Mouse (Mus musculus): ENCODE measurements around the gene Gpd1. TPM values are rescaled to one million over a fixed set of nuclear protein-coding genes. Genes with fewer than 3 reads are reported as not detected.
A peak's percentile ranks its signal among the peaks of the same experiment; 100 is the strongest.
"Not testable (repeated sequence)": the region's sequence is repeated elsewhere in the genome, so short reads cannot be mapped to it uniquely, and the experiment has no call there.

Gene Gpd1
- polyA plus RNA-seq, 1 experiment from 2014 or later: 0.53 TPM

DNA sequence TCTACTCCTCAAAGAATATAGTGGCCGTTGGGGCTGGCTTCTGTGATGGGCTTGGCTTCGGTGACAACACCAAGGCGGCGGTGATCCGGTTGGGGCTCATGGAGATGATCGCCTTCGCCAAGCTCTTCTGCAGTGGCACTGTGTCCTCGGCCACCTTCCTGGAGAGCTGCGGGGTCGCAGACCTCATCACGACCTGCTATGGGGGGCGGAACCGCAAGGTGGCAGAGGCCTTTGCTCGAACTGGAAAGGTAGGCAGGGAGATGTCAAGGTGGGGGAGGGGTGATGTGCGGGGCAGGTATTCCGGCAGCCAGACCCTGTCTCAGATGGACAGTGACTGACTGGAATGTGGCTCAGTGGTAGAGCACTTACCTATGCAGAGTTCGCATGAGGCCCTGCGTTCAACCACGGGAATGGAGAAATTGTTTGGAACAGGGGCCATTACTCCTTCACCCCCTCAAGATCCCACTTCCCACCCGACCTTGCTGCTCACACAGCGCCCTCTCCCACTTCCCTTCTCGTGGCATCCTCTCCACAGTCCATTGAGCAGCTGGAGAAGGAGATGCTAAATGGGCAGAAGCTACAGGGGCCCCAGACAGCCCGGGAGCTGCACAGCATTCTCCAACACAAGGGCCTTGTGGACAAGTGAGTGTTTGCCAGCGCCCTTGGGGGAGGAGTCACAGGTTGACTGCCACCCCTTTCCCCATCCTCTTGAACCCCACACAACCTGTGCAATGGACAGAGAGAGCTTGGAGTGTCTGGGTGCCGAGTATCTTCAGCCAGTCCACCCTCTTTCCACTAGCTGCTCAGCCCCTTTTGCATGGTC lies 4.8 kb downstream of the Gpd1 start:
- no peaks in the 10 kb centered on the region for H3K36me3 ChIP-seq (ENCODE audit: control insufficient read depth, insufficient read depth, low read length)
- 78% methylated on average over 25 of the region's 25 CpGs for WGBS

DNA sequence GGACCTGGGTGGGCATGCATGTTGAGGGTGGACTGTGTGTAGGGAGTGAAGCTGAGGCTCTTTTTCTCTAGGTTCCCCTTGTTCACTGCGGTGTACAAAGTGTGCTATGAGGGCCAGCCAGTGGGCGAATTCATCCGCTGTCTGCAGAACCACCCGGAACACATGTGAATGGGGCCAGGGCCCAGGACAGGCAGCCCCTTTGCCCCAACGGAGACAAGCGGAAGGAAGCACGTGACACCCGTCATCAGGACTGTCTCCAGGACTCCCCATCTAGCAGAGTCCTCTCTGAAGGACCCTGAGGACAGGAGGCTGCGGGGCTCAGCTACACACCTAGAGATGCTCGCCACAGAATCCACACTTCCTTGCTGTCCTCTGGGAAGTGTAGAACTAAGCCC lies 5.8 kb downstream of the Gpd1 start:
- no peak overlapping the region for H3K27ac ChIP-seq (ENCODE audit: low read depth, low read length)
- H3K4me1 ChIP-seq (replicated peaks; ENCODE audit: control insufficient read depth, insufficient read depth, low read length): peaks cover 8% of the 10 kb centered on the region; the same call in 1 of the 2 replicates
- no peaks in the 10 kb centered on the region for H3K9me3 ChIP-seq (ENCODE audit: control insufficient read depth, low read length)
- no peaks in the 10 kb centered on the region for H3K27me3 ChIP-seq (ENCODE audit: control insufficient read depth, insufficient read depth, low read length)
- no peak overlapping the region for H3K4me2 ChIP-seq (ENCODE audit: low read depth, low read length, severe bottlenecking)
- WGBS: 47% methylated on average over 10 of the region's 10 CpGs
- H3K36me3 ChIP-seq (ENCODE audit: control insufficient read depth, insufficient read depth, low read length): peaks cover 3% of the 10 kb centered on the region; the same call in 1 of the 2 replicates
- H3K9ac ChIP-seq (ENCODE audit: low read length): no peak overlapping the region
- DNase-seq (ENCODE audit: low spot score) (no peak), ATAC-seq (replicated peaks; ENCODE audit: low FRiP score) (no peak)
- no peak overlapping the region for H3K4me3 ChIP-seq (ENCODE audit: low read depth, low read length)

More for the DNA sequence above, 4.8 kb downstream of the Gpd1 start:
- Histone ChIP-seq H3K4me1 (replicated peaks; ENCODE audit: control insufficient read depth, insufficient read depth, low read length) (peaks cover 8% of the 10 kb centered on the region; the same call in 1 of the 2 replicates), H3K27me3 (ENCODE audit: control insufficient read depth, insufficient read depth, low read length) (no peaks in the 10 kb centered on the region), H3K4me3 (ENCODE audit: low read depth, low read length) (no peak overlapping the region), H3K9me3 (ENCODE audit: control insufficient read depth, low read length) (no peaks in the 10 kb centered on the region), H3K4me2 (ENCODE audit: low read depth, low read length, severe bottlenecking) (no peak overlapping the region), H3K9ac (ENCODE audit: low read length) (no peak overlapping the region), H3K27ac (ENCODE audit: low read depth, low read length) (no peak overlapping the region)
- no peak for ATAC-seq (replicated peaks; ENCODE audit: low FRiP score)
- DNase-seq (ENCODE audit: low spot score): no peak

DNA sequence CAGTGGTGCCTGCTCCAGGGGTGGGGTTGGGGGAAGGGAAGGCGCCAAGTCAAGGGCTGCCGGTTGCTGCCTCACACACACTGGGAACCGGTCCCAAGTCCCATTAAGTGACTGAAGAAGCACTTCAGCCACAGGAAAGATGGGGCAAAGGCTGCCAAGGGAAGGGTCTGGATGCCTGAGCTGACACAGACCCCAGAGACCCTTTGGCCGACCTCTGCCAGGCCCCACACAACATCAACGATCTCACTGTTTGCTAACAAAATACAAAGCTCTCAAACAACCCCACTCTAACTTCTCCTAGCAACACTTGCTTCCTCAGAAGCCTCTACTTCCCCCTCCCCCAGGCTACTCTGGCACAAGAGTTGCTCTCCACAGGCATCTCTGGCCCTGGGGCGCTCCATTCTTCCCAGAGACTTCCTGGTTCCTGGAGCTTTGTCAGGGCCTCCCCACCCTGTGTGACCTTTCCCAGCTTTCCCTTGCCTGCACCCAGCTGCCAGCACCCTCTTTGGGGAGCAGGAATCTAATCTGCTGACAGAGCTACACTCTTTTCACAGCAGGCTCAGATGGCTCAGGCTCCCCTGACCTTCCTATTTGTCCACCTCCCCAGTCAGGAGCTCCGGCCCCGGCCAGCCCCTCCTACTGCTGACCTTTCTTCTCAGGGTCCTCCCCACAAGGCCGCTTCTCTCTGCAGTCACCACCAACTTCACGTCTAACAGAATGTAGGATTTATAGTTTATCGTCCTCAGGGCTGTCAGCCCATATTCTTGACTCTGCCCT lies 6.4 kb downstream of the Gpd1 start:
- WGBS: 15% methylated on average over 11 of the region's 11 CpGs
- no peak overlapping the region for H3K4me3 ChIP-seq (ENCODE audit: low read depth, low read length)
- DNase-seq (ENCODE audit: low spot score) (no peak), ATAC-seq (replicated peaks; ENCODE audit: low FRiP score) (no peak)
- H3K9ac ChIP-seq (ENCODE audit: low read length): no peak overlapping the region
- peaks cover 3% of the 10 kb centered on the region; the same call in 1 of the 2 replicates for H3K36me3 ChIP-seq (ENCODE audit: control insufficient read depth, insufficient read depth, low read length)
- no peak overlapping the region for H3K4me2 ChIP-seq (ENCODE audit: low read depth, low read length, severe bottlenecking)
- H3K9me3 ChIP-seq (ENCODE audit: control insufficient read depth, low read length): no peaks in the 10 kb centered on the region
- H3K27ac ChIP-seq (ENCODE audit: low read depth, low read length): no peak overlapping the region; the same call in 1 of the 2 replicates
- H3K27me3 ChIP-seq (ENCODE audit: control insufficient read depth, insufficient read depth, low read length): no peaks in the 10 kb centered on the region
- peaks cover 8% of the 10 kb centered on the region; the same call in 1 of the 2 replicates for H3K4me1 ChIP-seq (replicated peaks; ENCODE audit: control insufficient read depth, insufficient read depth, low read length)

DNA sequence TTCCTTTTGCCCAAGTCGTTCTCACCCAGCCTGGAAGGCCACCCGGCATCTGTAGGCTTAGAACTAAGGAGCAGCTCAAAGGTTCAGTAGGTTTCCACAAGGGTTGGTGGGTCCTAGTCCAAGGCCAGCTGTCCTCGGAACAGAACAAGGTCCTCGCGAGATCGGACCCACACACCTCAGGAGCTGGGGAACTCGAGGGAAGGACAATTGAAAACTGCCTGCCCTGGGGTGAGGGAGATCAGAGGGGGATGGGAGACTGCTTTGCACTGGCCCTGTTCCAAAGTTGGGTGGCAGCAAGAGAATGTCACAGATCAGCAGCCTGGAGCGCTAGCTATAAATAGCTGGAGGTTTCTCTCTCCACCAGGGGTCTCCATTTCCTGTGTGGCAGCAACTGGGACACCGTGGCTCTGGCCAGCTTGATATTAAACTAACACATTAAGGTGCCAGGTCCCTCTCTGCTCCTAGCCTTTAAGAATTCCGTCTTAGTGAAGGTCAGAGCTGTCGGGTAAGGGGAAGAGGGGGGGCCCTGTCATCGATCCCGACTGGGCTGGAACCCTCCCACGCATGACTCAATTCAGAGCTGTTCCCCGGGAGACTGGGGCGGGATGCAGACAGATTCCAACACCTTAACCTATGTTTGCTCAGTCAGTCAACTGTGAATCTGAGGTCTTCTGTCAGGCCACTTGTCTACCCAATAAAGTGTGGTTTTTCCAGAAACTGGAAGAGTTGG lies 7.1 kb downstream of the Gpd1 start:
- peak; percentile 18 for ATAC-seq (replicated peaks; ENCODE audit: low FRiP score)
- H3K4me2 ChIP-seq (ENCODE audit: low read depth, low read length, severe bottlenecking): peak overlapping the region; percentile 80
- H3K4me3 ChIP-seq (ENCODE audit: low read depth, low read length): no peak overlapping the region
- H3K9ac ChIP-seq (ENCODE audit: low read length): peak overlapping the region; percentile 33; the same call in 1 of the 2 replicates
- peak; percentile 77 for DNase-seq (ENCODE audit: low spot score)
- no peaks in the 10 kb centered on the region for H3K27me3 ChIP-seq (ENCODE audit: control insufficient read depth, insufficient read depth, low read length)
- no peak overlapping the region; the same call in 1 of the 2 replicates for H3K27ac ChIP-seq (ENCODE audit: low read depth, low read length)
- 16% methylated on average over 16 of the region's 16 CpGs for WGBS
- H3K9me3 ChIP-seq (ENCODE audit: control insufficient read depth, low read length): no peaks in the 10 kb centered on the region
- peaks cover 8% of the 10 kb centered on the region; the same call in 1 of the 2 replicates for H3K4me1 ChIP-seq (replicated peaks; ENCODE audit: control insufficient read depth, insufficient read depth, low read length)
- H3K36me3 ChIP-seq (ENCODE audit: control insufficient read depth, insufficient read depth, low read length): peaks cover 3% of the 10 kb centered on the region; the same call in 1 of the 2 replicates

DNA sequence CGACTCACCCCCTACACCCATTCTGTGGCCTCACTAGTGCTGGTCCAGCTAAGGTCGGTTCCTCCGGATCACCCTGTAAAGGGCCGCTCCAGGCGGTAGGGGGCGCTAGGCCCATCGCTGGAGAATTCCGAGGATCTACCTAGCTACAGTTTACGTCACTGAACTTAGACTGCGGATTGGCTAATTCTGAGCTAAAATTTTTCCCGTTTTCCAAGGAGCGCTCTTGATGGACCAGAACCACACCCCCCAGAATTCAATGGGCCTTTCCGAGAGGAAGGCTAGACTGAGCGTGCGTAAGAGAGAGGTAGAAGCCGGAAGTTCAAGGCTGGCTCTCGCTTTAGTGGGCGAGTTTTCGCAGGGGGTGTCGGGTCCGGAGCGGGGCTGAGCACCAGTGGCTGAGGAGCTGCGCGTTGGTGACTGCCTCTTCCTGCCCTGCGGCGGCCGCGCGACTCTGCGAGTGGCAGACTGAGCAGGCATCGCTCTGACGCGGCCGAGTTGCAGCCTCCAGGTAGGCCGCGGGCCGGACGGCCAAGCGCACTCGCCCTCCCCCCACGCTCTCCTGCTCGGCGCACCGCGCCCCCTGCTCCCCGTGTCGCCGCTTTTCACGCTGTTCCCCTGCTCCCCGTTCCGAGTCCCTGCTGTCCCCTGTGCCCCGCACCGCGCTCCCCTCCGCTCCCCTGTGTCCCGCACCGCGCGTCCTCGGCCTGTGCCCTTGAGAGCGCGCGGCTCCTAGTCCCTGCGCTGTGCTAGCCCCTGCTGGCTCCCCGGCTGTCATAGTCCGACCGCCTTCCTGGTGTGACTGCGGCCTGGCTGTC lies 8.2 kb downstream of the Gpd1 start, which contains the start of gene Cox14:
Gene Cox14, plus strand, starts transcription at position 278 of the 815 bp plus-strand sequence.
- DNase-seq (ENCODE audit: low spot score): peak; percentile 96
- Histone ChIP-seq H3K36me3 (ENCODE audit: control insufficient read depth, insufficient read depth, low read length) (peaks cover 3% of the 10 kb centered on the region; the same call in 1 of the 2 replicates), H3K9ac (ENCODE audit: low read length) (peak within 1 kb of the TSS; percentile 88), H3K27me3 (ENCODE audit: control insufficient read depth, insufficient read depth, low read length) (no peaks in the 10 kb centered on the region), H3K4me2 (ENCODE audit: low read depth, low read length, severe bottlenecking) (peak within 1 kb of the TSS; percentile 80), H3K27ac (ENCODE audit: low read depth, low read length) (peak within 1 kb of the TSS; percentile 62), H3K4me1 (replicated peaks; ENCODE audit: control insufficient read depth, insufficient read depth, low read length) (peaks cover 8% of the 10 kb centered on the region; the same call in 1 of the 2 replicates), H3K9me3 (ENCODE audit: control insufficient read depth, low read length) (no peaks in the 10 kb centered on the region), H3K4me3 (ENCODE audit: low read depth, low read length) (peak within 1 kb of the TSS; percentile 77)
- WGBS: under 1% methylated on average over 68 of the region's 68 CpGs
- ATAC-seq (replicated peaks; ENCODE audit: low FRiP score): peak; percentile 95

DNA sequence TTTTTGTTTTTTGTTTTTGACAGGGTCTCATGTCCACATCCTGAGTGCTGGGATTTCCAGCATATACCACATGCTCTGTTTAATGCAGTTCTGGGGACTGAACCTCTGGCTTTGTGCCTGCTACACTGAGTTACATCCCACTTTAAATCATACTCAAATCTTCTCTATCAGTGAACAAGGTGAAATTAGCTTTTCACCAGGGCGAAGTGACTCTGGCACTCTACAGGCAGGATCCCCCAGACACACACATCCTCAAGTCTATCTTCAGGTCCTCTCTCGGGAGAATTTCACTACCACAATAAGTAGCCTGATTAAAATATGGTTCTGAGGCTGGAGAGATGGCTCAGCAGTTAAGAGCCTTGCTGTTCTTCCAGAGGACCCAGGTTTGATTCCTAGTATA lies 9.2 kb downstream of the Gpd1 start:
- H3K27me3 ChIP-seq (ENCODE audit: control insufficient read depth, insufficient read depth, low read length): no peaks in the 10 kb centered on the region
- H3K36me3 ChIP-seq (ENCODE audit: control insufficient read depth, insufficient read depth, low read length): peaks cover 3% of the 10 kb centered on the region; the same call in 1 of the 2 replicates
- peak overlapping the region; percentile 77 for H3K4me3 ChIP-seq (ENCODE audit: low read depth, low read length)
- H3K4me1 ChIP-seq (replicated peaks; ENCODE audit: control insufficient read depth, insufficient read depth, low read length): peaks cover 8% of the 10 kb centered on the region; the same call in 1 of the 2 replicates
- no peaks in the 10 kb centered on the region for H3K9me3 ChIP-seq (ENCODE audit: control insufficient read depth, low read length)
- 84% methylated on average over 2 of the region's 2 CpGs for WGBS
- H3K9ac ChIP-seq (ENCODE audit: low read length): peak overlapping the region; percentile 88
- ATAC-seq (replicated peaks; ENCODE audit: low FRiP score): no peak
- DNase-seq (ENCODE audit: low spot score): no peak
- H3K4me2 ChIP-seq (ENCODE audit: low read depth, low read length, severe bottlenecking): peak overlapping the region; percentile 80
- H3K27ac ChIP-seq (ENCODE audit: low read depth, low read length): no peak overlapping the region

DNA sequence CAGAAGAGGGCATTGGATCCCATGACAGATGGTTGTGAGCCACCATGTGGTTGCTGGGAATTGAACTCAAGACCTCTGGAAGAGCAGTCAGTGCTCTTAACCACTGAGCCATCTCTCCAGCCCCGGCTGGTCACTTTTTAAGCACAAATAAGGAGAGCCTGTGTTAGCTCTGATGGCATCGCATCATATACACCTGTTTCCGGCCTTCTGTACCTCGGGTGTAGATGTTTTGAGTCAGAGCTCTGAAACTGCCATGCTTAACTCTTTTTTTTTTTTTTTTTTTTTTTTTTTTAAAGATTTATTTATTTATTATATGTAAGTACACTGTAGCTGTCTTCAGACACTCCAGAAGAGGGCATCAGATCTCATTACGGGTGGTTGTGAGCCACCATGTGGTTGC lies 9.7 kb downstream of the Gpd1 start:
- ATAC-seq (replicated peaks; ENCODE audit: low FRiP score); H3K36me3 ChIP-seq (ENCODE audit: control insufficient read depth, insufficient read depth, low read length); H3K4me2 ChIP-seq (ENCODE audit: low read depth, low read length, severe bottlenecking): not testable (repeated sequence)

More for the DNA sequence above, 9.7 kb downstream of the Gpd1 start:
- not testable (repeated sequence) for H3K9me3 ChIP-seq (ENCODE audit: control insufficient read depth, low read length); DNase-seq (ENCODE audit: low spot score); H3K4me3 ChIP-seq (ENCODE audit: low read depth, low read length); H3K27me3 ChIP-seq (ENCODE audit: control insufficient read depth, insufficient read depth, low read length); H3K4me1 ChIP-seq (replicated peaks; ENCODE audit: control insufficient read depth, insufficient read depth, low read length); H3K9ac ChIP-seq (ENCODE audit: low read length); H3K27ac ChIP-seq (ENCODE audit: low read depth, low read length)
- WGBS: 89% methylated on average over 4 of the region's 5 CpGs

Data from forebrain, embryonic 11.5 days (tissue).